Mouse (Mus musculus) liver, adult 2 months (tissue): ENCODE data around the gene Palm2. TPM values are rescaled to one million over a fixed set of nuclear protein-coding genes. Genes with fewer than 3 reads are reported as not detected.

Experiments used
- DNase-seq: peaks from one replicate; pipeline ENCODE4 v3.0.0-alpha.2; 2011; ENCODE audit warnings: low read depth, low spot score; ENCODE audit errors: extremely low read depth
- H3K27ac ChIP-seq: fragments of 200-500 bp; replicated peaks from 2 replicates; pipeline ENCODE4 v1.5.1; 2012; ENCODE audit warnings: low read depth, mild to moderate bottlenecking, control low read depth, inconsistent platforms, low read length; ENCODE audit not compliant: insufficient read depth
- H3K27me3 ChIP-seq: fragments of 200-500 bp; 2 replicates; pipeline ENCODE4 v1.6.1; 2012; ENCODE audit warnings: mild to moderate bottlenecking, moderate library complexity, low read length, inconsistent platforms; ENCODE audit not compliant: control insufficient read depth, insufficient read depth
- H3K36me3 ChIP-seq: fragments of 200-500 bp; 2 replicates; pipeline ENCODE4 v1.6.1; 2012; ENCODE audit warnings: low read length, inconsistent platforms; ENCODE audit not compliant: control insufficient read depth, insufficient read depth
- H3K4me1 ChIP-seq: fragments of 200-500 bp; 2 replicates; pipeline ENCODE4 v1.6.1; 2011; ENCODE audit warnings: low read length; ENCODE audit not compliant: control insufficient read depth, insufficient read depth
- H3K4me3 ChIP-seq: fragments of 200-500 bp; 2 replicates; pipeline ENCODE4 v1.5.1; 2011; ENCODE audit warnings: low read depth, mild to moderate bottlenecking, control low read depth, low read length, moderate library complexity; ENCODE audit not compliant: insufficient read depth
- H3K79me2 ChIP-seq: fragments of 200-500 bp; 2 replicates; pipeline ENCODE4 v1.6.1; 2012; ENCODE audit warnings: inconsistent platforms, mild to moderate bottlenecking, low read length, moderate library complexity; ENCODE audit not compliant: control insufficient read depth, insufficient read depth
- H3K9ac ChIP-seq: fragments of 200-500 bp; 2 replicates; pipeline ENCODE4 v1.6.1; 2012; ENCODE audit warnings: low read depth, mild to moderate bottlenecking, control low read depth, inconsistent platforms, low read length
- CTCF ChIP-seq: fragments of 200-500 bp; IDR thresholded peaks from 2 replicates; pipeline ENCODE4 v1.5.1; 2011; ENCODE audit warnings: low read depth, low read length, control low read depth
- POLR2A ChIP-seq: fragments of 200-500 bp; IDR thresholded peaks from 2 replicates; pipeline ENCODE4 v1.6.1; 2011; ENCODE audit warnings: low read length, control low read depth; ENCODE audit not compliant: insufficient read depth; ENCODE audit errors: extremely low read depth
- WGBS: fragments of 180-500 bp; shearing (Covaris S2); methylation state at CpG from one replicate; pipeline ENCODE4 v1.1.7; 2018; 5-methylcytosine and 5-hydroxymethylcytosine counted together
- polyA plus RNA-seq: library from polyadenylated mRNA; depleted of rRNA; stranded (reverse); fragments of >200 nt; gene quantifications from 2 replicates; pipeline ENCODE4 v1.2.3, GENCODE M21; 2012
- total RNA-seq: library from RNA; depleted of rRNA; stranded (reverse); fragments of >200 nt; gene quantifications from 2 replicates; pipeline ENCODE4 v1.2.3, GENCODE M21; 2014

Palm2 gene
- total and polyA plus RNA-seq, 2 experiments, result 1.0 TPM; not detected in 1

DNA sequence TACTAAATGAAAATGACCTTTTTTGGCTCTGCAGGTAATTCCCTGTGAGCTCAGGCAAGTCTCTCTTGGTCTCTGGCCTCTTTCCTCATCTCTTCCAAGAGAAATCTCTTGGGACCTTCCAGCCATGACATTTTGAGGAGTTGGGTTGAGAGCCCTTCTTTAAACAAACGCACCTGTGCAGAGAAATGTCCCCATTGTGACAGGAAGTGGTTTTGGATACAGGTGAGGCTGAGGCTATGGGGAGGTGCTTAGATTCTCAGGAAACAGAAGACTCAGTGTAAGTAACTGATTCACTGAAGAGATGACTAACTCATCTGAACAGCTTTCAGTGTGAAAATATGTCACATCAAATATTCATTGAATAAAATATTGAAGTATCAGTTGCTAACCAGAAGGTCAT, 221.9 kb downstream of the Palm2 start:
- Histone ChIP-seq H3K27ac (no peak overlapping the region), H3K9ac (no peak overlapping the region), H3K79me2 (no peaks in the 10 kb centered on the region), H3K36me3 (no peaks in the 10 kb centered on the region), H3K27me3 (no peaks in the 10 kb centered on the region), H3K4me1 (no peaks in the 10 kb centered on the region), H3K4me3 (no peak overlapping the region)
- DNase-seq, result no peak
- TF ChIP-seq CTCF (no peak), POLR2A (no peak)
- 77% methylated on average over 1 of the region's 1 CpGs for WGBS

- 89% methylated on average over 12 of the region's 12 CpGs for WGBS
- Histone ChIP-seq H3K27ac (no peak overlapping the region), H3K27me3 (no peaks in the 10 kb centered on the region), H3K4me1 (no peaks in the 10 kb centered on the region), H3K79me2 (no peaks in the 10 kb centered on the region), H3K9ac (no peak overlapping the region), H3K36me3 (no peaks in the 10 kb centered on the region), H3K4me3 (no peak overlapping the region)
- TF ChIP-seq CTCF (no peak), POLR2A (no peak)
- no peak for DNase-seq
Measured at GRCm38 (mm10) chr4:57656388-57656787, 222.3 kb downstream of the Palm2 start.

- H3K4me3 ChIP-seq, result no peak overlapping the region
- 84% methylated on average over 3 of the region's 3 CpGs for WGBS
- H3K27me3 ChIP-seq, result no peaks in the 10 kb centered on the region
- no peaks in the 10 kb centered on the region for H3K4me1 ChIP-seq
- H3K9ac ChIP-seq, result no peak overlapping the region
- no peaks in the 10 kb centered on the region for H3K36me3 ChIP-seq
- H3K79me2 ChIP-seq, result no peaks in the 10 kb centered on the region
- no peak for DNase-seq
- H3K27ac ChIP-seq, result no peak overlapping the region
- TF ChIP-seq CTCF, result no peak
- no peak for TF ChIP-seq POLR2A
Measured at GRCm38 (mm10) chr4:57656861-57657260, 222.8 kb downstream of the Palm2 start.

- Histone ChIP-seq H3K4me1 (no peaks in the 10 kb centered on the region), H3K27ac (no peak overlapping the region), H3K36me3 (no peaks in the 10 kb centered on the region), H3K9ac (no peak overlapping the region), H3K4me3 (no peak overlapping the region), H3K79me2 (no peaks in the 10 kb centered on the region), H3K27me3 (no peaks in the 10 kb centered on the region)
- TF ChIP-seq CTCF (no peak), POLR2A (no peak)
- 34% methylated on average over 4 of the region's 4 CpGs for WGBS
- DNase-seq, result no peak
Measured at GRCm38 (mm10) chr4:57660470-57660869, 226.4 kb downstream of the Palm2 start.

DNA sequence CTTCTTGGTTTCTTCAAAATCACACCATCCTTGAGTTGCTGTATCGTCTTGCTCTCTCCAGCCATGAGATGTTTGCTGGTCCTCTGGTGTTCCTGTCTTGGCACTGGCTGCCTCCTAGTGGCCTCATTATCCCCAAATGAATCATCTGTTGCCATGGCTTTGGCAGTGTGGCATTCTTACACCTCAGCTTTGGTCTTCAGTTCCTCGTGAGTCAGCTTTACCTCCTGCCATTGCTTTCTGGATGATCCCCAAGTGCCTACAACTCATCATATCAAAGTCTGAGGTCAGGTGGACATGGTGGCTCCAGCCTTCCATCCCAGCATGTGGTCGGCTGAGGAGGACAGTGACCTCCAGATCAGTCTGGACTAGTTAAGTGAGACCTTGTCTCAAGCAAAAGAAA, 232.1 kb downstream of the Palm2 start:
- no peak overlapping the region for H3K4me3 ChIP-seq
- H3K79me2 ChIP-seq, result no peaks in the 10 kb centered on the region
- no peaks in the 10 kb centered on the region for H3K27me3 ChIP-seq
- no peaks in the 10 kb centered on the region for H3K4me1 ChIP-seq
- no peak overlapping the region for H3K9ac ChIP-seq
- H3K27ac ChIP-seq, result no peak overlapping the region
- no peaks in the 10 kb centered on the region for H3K36me3 ChIP-seq
- DNase-seq, result no peak
- 73% methylated on average over 3 of the region's 3 CpGs for WGBS
- TF ChIP-seq CTCF, result no peak
- no peak for TF ChIP-seq POLR2A

DNA sequence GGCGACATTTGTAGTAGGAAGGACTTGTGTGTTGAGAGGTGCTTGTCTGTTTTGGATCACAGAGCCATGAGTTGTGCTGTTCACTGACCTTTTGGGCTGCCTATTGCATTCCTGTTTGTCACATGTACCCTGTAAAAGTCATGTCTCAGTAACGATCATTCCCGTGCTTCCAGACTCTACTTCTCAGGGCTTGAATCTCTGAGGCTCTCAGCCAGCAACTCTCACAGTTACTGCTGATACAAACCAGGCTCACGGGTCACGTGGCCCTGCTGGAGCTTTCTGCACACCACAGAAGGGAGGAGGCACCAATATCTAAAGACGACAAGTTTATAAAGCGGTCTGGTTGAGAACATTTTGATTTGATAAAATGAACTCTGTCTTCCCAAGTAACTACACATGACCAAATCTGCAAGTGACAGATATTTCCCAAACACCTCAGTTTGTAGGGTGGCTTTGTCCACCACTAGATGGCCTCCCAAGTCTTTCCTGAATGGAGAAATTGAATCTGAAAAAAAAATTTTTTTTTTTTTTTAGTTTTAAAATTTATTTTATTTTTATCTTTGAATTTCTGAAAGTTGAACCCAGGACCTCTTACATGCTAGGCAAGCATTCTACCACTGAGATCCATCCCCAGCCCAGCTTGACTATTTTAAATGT, 236.9 kb downstream of the Palm2 start:
- Histone ChIP-seq H3K27me3 (peaks cover 2% of the 10 kb centered on the region; the same call in 1 of the 2 replicates), H3K79me2 (no peaks in the 10 kb centered on the region), H3K36me3 (no peaks in the 10 kb centered on the region), H3K9ac (no peak overlapping the region), H3K27ac (no peak overlapping the region), H3K4me1 (peaks cover 2% of the 10 kb centered on the region), H3K4me3 (no peak overlapping the region)
- peak; percentile 41 for DNase-seq
- 63% methylated on average over 7 of the region's 7 CpGs for WGBS
- no peak for TF ChIP-seq POLR2A
- 0 out of 2 replicates have a peak, but pooled peaks have one; percentile 1 for TF ChIP-seq CTCF
